Mouse (Mus musculus) bone marrow macrophage, adult 2 months (primary cell): Measurements from ENCODE around the gene Lrig2.

Source experiments
- CTCF ChIP-seq: IDR thresholded peaks from 2 replicates; pipeline ENCODE4 v1.5.1; 2012; ENCODE audit warnings: low read depth, mild to moderate bottlenecking, low read length, moderate library complexity
- POLR2A ChIP-seq: IDR thresholded peaks from 2 replicates; pipeline ENCODE4 v1.6.1; 2012; ENCODE audit warnings: mild to moderate bottlenecking, low read depth, low read length, borderline replicate concordance

DNA sequence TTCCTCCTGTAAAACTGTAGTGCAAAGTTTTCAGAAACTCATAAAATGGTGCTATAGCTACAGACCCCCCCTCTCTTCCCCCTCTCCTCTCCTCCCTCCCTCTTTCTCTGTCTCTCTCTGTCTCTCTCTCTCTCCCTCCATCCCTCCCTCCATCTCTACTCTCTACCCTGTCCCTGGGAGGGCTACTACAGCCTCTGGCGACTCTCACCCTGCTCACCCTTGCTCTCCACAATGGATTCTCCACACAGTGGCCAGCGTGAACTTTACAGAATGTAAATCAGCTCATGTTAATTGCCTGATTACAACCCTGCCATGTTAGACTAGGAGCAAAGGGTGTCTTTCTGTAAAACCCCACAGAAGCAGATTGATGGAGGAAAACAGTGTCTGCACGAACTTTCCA, 157.8 kb downstream of the Lrig2 start:
- TF ChIP-seq POLR2A (no peak), CTCF (no peak)
